Mouse (Mus musculus) heart, postnatal 0 days (tissue): ENCODE results near the gene 1700024P04Rik. TPM values are rescaled to one million over a fixed set of nuclear protein-coding genes. Genes with fewer than 3 reads are reported as not detected.

Experiments
- ATAC-seq: fragments of 200-750 bp; cut with Nextera tagmentation; 2 replicates; pipeline ENCODE4 v1.8.0; 2017; ENCODE audit warnings: low read depth, moderate number of reproducible peaks, moderate library complexity; ENCODE audit not compliant: insufficient read depth
- DNase-seq: peaks from one replicate; pipeline ENCODE4 v3.0.0-alpha.2; 2016; ENCODE audit warnings: low spot score
- H3K27ac ChIP-seq: fragments of 300-500 bp; sonication (generic); 2 replicates; pipeline ENCODE4 v1.5.1; 2014; ENCODE audit warnings: low read depth, mild to moderate bottlenecking
- H3K27me3 ChIP-seq: fragments of 300-500 bp; sonication (generic); 2 replicates; pipeline ENCODE4 v1.6.1; 2014; ENCODE audit warnings: low read length, mixed read lengths; ENCODE audit not compliant: control insufficient read depth, insufficient read depth
- H3K36me3 ChIP-seq: fragments of 300-500 bp; sonication (generic); replicated peaks from 2 replicates; pipeline ENCODE4 v1.6.1; 2014; ENCODE audit warnings: low read length, mixed read lengths; ENCODE audit not compliant: control insufficient read depth, insufficient read depth
- H3K4me1 ChIP-seq: fragments of 300-500 bp; sonication (generic); 2 replicates; pipeline ENCODE4 v1.6.1; 2014; ENCODE audit warnings: antibody characterized with exemption; ENCODE audit not compliant: control insufficient read depth, insufficient read depth
- H3K4me2 ChIP-seq: fragments of 300-500 bp; sonication (generic); 2 replicates; pipeline ENCODE4 v1.6.1; 2014; ENCODE audit warnings: low read depth, mild to moderate bottlenecking, low read length, moderate library complexity
- H3K4me3 ChIP-seq: fragments of 300-500 bp; sonication (generic); 2 replicates; pipeline ENCODE4 v1.5.1; 2014; ENCODE audit warnings: low read depth, low read length
- H3K9ac ChIP-seq: fragments of 300-500 bp; sonication (generic); replicated peaks from 2 replicates; pipeline ENCODE4 v1.6.1; 2014; ENCODE audit warnings: low read depth, low read length, mixed read lengths
- H3K9me3 ChIP-seq: fragments of 300-500 bp; sonication (generic); replicated peaks from 2 replicates; pipeline ENCODE4 v1.6.1; 2016; ENCODE audit warnings: low read length; ENCODE audit not compliant: control insufficient read depth
- CTCF ChIP-seq: IDR thresholded peaks from 2 replicates; pipeline ENCODE4 v1.5.1; 2016; ENCODE audit warnings: antibody characterized with exemption, control low read depth, low read depth
- EP300 ChIP-seq: IDR thresholded peaks from 2 replicates; pipeline ENCODE4 v1.6.1; 2016; ENCODE audit warnings: antibody characterized with exemption, low read depth
- WGBS: fragments of 180-500 bp; shearing (Covaris S2); extraction: QIAGEN DNeasy Blood & Tissue Kit; methylation state at CpG from one replicate; pipeline ENCODE4 v1.1.7; 2014; 5-methylcytosine and 5-hydroxymethylcytosine counted together
- polyA plus RNA-seq: library from polyadenylated mRNA; unstranded; fragments of >200 nt; fragmentation: Nextera tagmentation; extraction: Ambion mirVana; gene quantifications from 2 replicates; pipeline ENCODE4 v1.2.1, GENCODE M21; 2015
- total RNA-seq: library from RNA; depleted of rRNA; stranded (reverse); fragments of >200 nt; gene quantifications from 2 replicates; pipeline ENCODE4 v1.2.3, GENCODE M21; 2014; ENCODE audit warnings: low replicate concordance; rRNA removed

The 1700024P04Rik gene
- total and polyA plus RNA-seq, 2 experiments from 2014 or later = not detected

- WGBS = 72% methylated on average over 7 of the region's 7 CpGs
- DNase-seq (no peak), ATAC-seq (no peak)
- TF ChIP-seq EP300 = no peak
- TF ChIP-seq CTCF = no peak
- H3K9ac ChIP-seq = no peak overlapping the region
- no peaks in the 10 kb centered on the region for H3K4me1 ChIP-seq
- H3K36me3 ChIP-seq = no peaks in the 10 kb centered on the region
- no peaks in the 10 kb centered on the region for H3K9me3 ChIP-seq
- H3K4me2 ChIP-seq = no peak overlapping the region
- no peaks in the 10 kb centered on the region for H3K27me3 ChIP-seq
- no peak overlapping the region for H3K27ac ChIP-seq
- H3K4me3 ChIP-seq = no peak overlapping the region
Measured at GRCm38 (mm10) chr13:98941829-98942343, 42.5 kb downstream of the 1700024P04Rik start.

- ATAC-seq = no peak
- Histone ChIP-seq H3K36me3 (no peaks in the 10 kb centered on the region), H3K9ac (no peak overlapping the region), H3K9me3 (no peaks in the 10 kb centered on the region), H3K27ac (no peak overlapping the region), H3K4me3 (no peak overlapping the region), H3K4me1 (no peaks in the 10 kb centered on the region), H3K27me3 (no peaks in the 10 kb centered on the region), H3K4me2 (no peak overlapping the region)
- DNase-seq = no peak
- TF ChIP-seq EP300 = no peak
- TF ChIP-seq CTCF = no peak
- WGBS = 54% methylated on average over 6 of the region's 6 CpGs
Measured at GRCm38 (mm10) chr13:98937108-98937507, 47.3 kb downstream of the 1700024P04Rik start.

Other genes with a start within 250 kb of the 1700024P04Rik start
- 18.6 and 20.6 TPM in 2 replicates for gene Fcho2, start 169.1 kb downstream of the 1700024P04Rik start, total RNA-seq
- gene Fcho2, start 169.1 kb downstream of the 1700024P04Rik start, polyA plus RNA-seq = 18.5 and 21.0 TPM in 2 replicates
- 55.7 and 63.4 TPM in 2 replicates for gene Tnpo1, start 58.2 kb downstream of the 1700024P04Rik start, total RNA-seq
- 20.5 and 22.6 TPM in 2 replicates for gene Tnpo1, start 58.2 kb downstream of the 1700024P04Rik start, polyA plus RNA-seq
- gene Zfp366, start 200.3 kb upstream of the 1700024P04Rik start, total RNA-seq = 4.5 and 5.6 TPM in 2 replicates
- 0.82 TPM in 2 replicates for gene Zfp366, start 200.3 kb upstream of the 1700024P04Rik start, polyA plus RNA-seq